Mouse (Mus musculus): Measurements from ENCODE around the gene Gal3st4. TPM values are rescaled to one million over a fixed set of nuclear protein-coding genes. Genes with fewer than 3 reads are reported as not detected.
"Not testable (repeated sequence)": the region's sequence is repeated elsewhere in the genome, so short reads cannot be mapped to it uniquely, and the experiment has no call there.

Gal3st4 gene
- polyA plus RNA-seq, 1 experiment from 2014 or later: 4.5 TPM

DNA sequence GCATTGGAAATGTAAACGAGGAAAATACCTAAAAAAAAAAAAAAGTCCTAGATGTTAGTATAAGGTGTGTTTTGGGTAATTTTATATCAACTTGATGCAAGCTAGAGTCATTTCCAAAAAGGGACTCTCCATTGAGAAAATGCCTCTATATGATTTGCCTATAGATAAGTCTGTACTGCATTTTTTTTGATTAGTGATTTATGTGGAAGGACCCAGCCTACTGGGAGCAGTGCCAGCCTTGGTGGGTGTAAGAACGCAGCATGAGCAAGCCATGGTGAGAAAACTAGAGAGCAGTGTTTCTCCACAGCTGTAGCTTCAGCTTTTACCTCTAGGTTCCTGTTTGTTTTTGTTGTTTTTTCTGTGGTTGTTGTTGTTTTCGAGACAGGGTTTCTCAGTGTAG is 49.4 kb downstream of the Gal3st4 start:
- 45% methylated on average over 3 of the region's 3 CpGs for WGBS
- no peak overlapping the region for H3K4me3 ChIP-seq (ENCODE audit: low read depth, low read length)
- no peaks in the 10 kb centered on the region for H3K9me3 ChIP-seq (ENCODE audit: control insufficient read depth, low read length)

DNA sequence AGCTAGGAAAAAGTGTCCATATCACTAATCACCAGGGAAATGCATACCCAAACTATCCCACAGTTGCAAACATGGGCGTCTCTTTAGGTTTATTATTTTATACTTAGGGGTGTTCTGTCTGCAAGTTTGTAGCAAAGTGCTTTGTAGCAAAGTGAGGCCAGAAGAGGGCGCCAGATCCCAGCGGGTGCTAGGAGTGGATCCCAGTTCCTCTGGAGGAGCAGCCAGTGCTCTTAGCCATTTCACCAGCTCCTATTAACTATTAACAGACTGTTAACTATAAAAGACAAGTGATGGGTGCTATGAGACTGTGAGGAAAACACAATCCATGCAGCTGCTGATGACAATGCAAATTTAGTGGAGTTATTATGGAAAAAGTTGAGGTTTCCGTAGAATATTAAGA is 50.5 kb downstream of the Gal3st4 start:
- Histone ChIP-seq H3K4me1 (replicated peaks; ENCODE audit: control insufficient read depth, insufficient read depth) (no peaks in the 10 kb centered on the region), H3K9ac (ENCODE audit: low read length) (no peak overlapping the region), H3K4me2 (replicated peaks; ENCODE audit: low read depth) (no peak overlapping the region), H3K27ac (replicated peaks) (no peak overlapping the region), H3K36me3 (ENCODE audit: control insufficient read depth, insufficient read depth, low read length) (no peaks in the 10 kb centered on the region), H3K9me3 (ENCODE audit: control insufficient read depth, low read length) (no peaks in the 10 kb centered on the region), H3K4me3 (ENCODE audit: low read depth, low read length) (no peak overlapping the region), H3K27me3 (ENCODE audit: control insufficient read depth, insufficient read depth, low read length) (no peaks in the 10 kb centered on the region)
- 20% methylated on average over 4 of the region's 4 CpGs for WGBS
- TF ChIP-seq EP300 (optimal IDR thresholded peaks at IDR 0.05): no peak
- TF ChIP-seq CTCF (IDR thresholded peaks at IDR 0.05; ENCODE audit: low read depth): peak; percentile 92
- peak; percentile 84 for DNase-seq (ENCODE audit: low spot score)
- no peak for ATAC-seq (ENCODE audit: low FRiP score, low TSS enrichment)

More for the DNA sequence above, 49.4 kb downstream of the Gal3st4 start:
- Histone ChIP-seq H3K27me3 (ENCODE audit: control insufficient read depth, insufficient read depth, low read length) (no peaks in the 10 kb centered on the region), H3K27ac (replicated peaks) (no peak overlapping the region), H3K4me1 (replicated peaks; ENCODE audit: control insufficient read depth, insufficient read depth) (no peaks in the 10 kb centered on the region), H3K36me3 (ENCODE audit: control insufficient read depth, insufficient read depth, low read length) (no peaks in the 10 kb centered on the region), H3K9ac (ENCODE audit: low read length) (no peak overlapping the region), H3K4me2 (replicated peaks; ENCODE audit: low read depth) (no peak overlapping the region)
- ATAC-seq (ENCODE audit: low FRiP score, low TSS enrichment) (no peak), DNase-seq (ENCODE audit: low spot score) (no peak)
- TF ChIP-seq EP300 (optimal IDR thresholded peaks at IDR 0.05): no peak
- no peak for TF ChIP-seq CTCF (IDR thresholded peaks at IDR 0.05; ENCODE audit: low read depth)

DNA sequence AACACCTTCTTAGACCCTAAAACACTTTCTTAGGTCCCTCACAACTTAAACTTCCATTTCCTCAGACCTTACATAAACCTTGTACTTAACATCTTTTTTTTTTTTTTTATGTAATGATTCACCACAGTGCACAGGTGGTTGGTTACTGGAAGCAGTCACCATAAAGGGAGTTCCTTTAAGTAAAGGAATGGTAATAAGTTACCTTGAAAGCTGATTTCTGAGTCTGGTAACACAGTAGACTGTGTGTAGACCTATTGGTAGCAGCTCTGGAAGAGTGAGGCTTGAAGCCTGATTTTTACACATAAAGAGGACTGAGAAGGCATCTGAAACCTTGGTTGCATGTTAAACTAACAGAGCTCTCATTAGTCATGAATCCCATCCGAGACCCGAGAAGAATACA is 52.8 kb downstream of the Gal3st4 start:
- no peak for DNase-seq (ENCODE audit: low spot score)
- Histone ChIP-seq H3K4me3 (ENCODE audit: low read depth, low read length) (no peak overlapping the region), H3K4me2 (replicated peaks; ENCODE audit: low read depth) (no peak overlapping the region), H3K9me3 (ENCODE audit: control insufficient read depth, low read length) (no peaks in the 10 kb centered on the region), H3K9ac (ENCODE audit: low read length) (no peak overlapping the region), H3K27ac (replicated peaks) (no peak overlapping the region), H3K4me1 (replicated peaks; ENCODE audit: control insufficient read depth, insufficient read depth) (no peaks in the 10 kb centered on the region), H3K27me3 (ENCODE audit: control insufficient read depth, insufficient read depth, low read length) (no peaks in the 10 kb centered on the region), H3K36me3 (ENCODE audit: control insufficient read depth, insufficient read depth, low read length) (no peaks in the 10 kb centered on the region)
- TF ChIP-seq EP300 (optimal IDR thresholded peaks at IDR 0.05): no peak
- TF ChIP-seq CTCF (IDR thresholded peaks at IDR 0.05; ENCODE audit: low read depth): no peak
- 18% methylated on average over 2 of the region's 2 CpGs for WGBS
- ATAC-seq (ENCODE audit: low FRiP score, low TSS enrichment): no peak

DNA sequence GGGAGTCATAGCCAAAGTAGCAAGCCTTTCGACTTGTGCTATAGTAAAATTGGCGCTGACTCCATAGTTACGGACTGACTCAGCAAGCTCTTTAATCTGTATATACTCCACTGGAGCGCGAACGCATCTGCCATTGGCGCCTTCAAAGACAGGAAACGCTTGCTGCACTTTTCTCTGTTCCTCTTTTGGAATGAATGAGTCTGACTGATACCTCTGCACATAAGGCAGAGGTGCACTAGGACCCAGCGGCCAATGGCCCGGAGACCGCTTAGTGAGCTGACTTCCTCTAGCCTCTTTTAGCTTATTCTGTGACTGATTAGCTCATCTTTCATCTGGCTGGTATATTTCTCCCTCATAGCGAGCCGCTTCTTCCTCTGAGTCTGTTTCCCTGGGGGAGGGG is 56.0 kb downstream of the Gal3st4 start:
- not testable (repeated sequence) for H3K9me3 ChIP-seq (ENCODE audit: control insufficient read depth, low read length); H3K27me3 ChIP-seq (ENCODE audit: control insufficient read depth, insufficient read depth, low read length); H3K4me1 ChIP-seq (replicated peaks; ENCODE audit: control insufficient read depth, insufficient read depth); H3K36me3 ChIP-seq (ENCODE audit: control insufficient read depth, insufficient read depth, low read length); H3K4me3 ChIP-seq (ENCODE audit: low read depth, low read length); H3K9ac ChIP-seq (ENCODE audit: low read length); H3K27ac ChIP-seq (replicated peaks); DNase-seq (ENCODE audit: low spot score); ATAC-seq (ENCODE audit: low FRiP score, low TSS enrichment); H3K4me2 ChIP-seq (replicated peaks; ENCODE audit: low read depth)
- WGBS: 93% methylated on average over 13 of the region's 13 CpGs

Other genes with a start within 250 kb of the Gal3st4 start
- not detected in 2 replicates for gene Smok3c, start 219.6 kb downstream of the Gal3st4 start, polyA plus RNA-seq (2015; fragmentation: Nextera tagmentation; extraction: Ambion mirVana)
- gene Zkscan1, start 187.8 kb downstream of the Gal3st4 start, polyA plus RNA-seq (2015; fragmentation: Nextera tagmentation; extraction: Ambion mirVana): 5.6 and 5.8 TPM in 2 replicates
- 20.0 and 20.4 TPM in 2 replicates for gene Zscan21, start 155.9 kb downstream of the Gal3st4 start, polyA plus RNA-seq (2015; fragmentation: Nextera tagmentation; extraction: Ambion mirVana)
- 6.1 and 8.0 TPM in 2 replicates for gene Zfp113, start 117.1 kb downstream of the Gal3st4 start, polyA plus RNA-seq (2015; fragmentation: Nextera tagmentation; extraction: Ambion mirVana)
- 173 and 180 TPM in 2 replicates for gene Cops6, start 111.8 kb downstream of the Gal3st4 start, polyA plus RNA-seq (2015; fragmentation: Nextera tagmentation; extraction: Ambion mirVana)
- gene Ap4m1, start 100.8 kb downstream of the Gal3st4 start, polyA plus RNA-seq (2015; fragmentation: Nextera tagmentation; extraction: Ambion mirVana): 9.3 and 9.9 TPM in 2 replicates
- gene Mcm7, start 100.4 kb downstream of the Gal3st4 start, polyA plus RNA-seq (2015; fragmentation: Nextera tagmentation; extraction: Ambion mirVana): 43.6 and 45.5 TPM in 2 replicates
- 27.1 and 27.7 TPM in 2 replicates for gene Taf6, start 85.4 kb downstream of the Gal3st4 start, polyA plus RNA-seq (2015; fragmentation: Nextera tagmentation; extraction: Ambion mirVana)
- gene Cnpy4, start 85.4 kb downstream of the Gal3st4 start, polyA plus RNA-seq (2015; fragmentation: Nextera tagmentation; extraction: Ambion mirVana): 18.6 and 20.0 TPM in 2 replicates
- gene Mblac1, start 78.5 kb downstream of the Gal3st4 start, polyA plus RNA-seq (2015; fragmentation: Nextera tagmentation; extraction: Ambion mirVana): 6.7 and 7.0 TPM in 2 replicates
- gene Nxpe5, start 46.9 kb downstream of the Gal3st4 start, polyA plus RNA-seq (2015; fragmentation: Nextera tagmentation; extraction: Ambion mirVana): 0.10 and 0.11 TPM in 2 replicates
- 88.3 and 91.0 TPM in 2 replicates for gene Lamtor4, start 17.4 kb downstream of the Gal3st4 start, polyA plus RNA-seq (2015; fragmentation: Nextera tagmentation; extraction: Ambion mirVana)
- gene BC037034, start 8.8 kb downstream of the Gal3st4 start, polyA plus RNA-seq (2015; fragmentation: Nextera tagmentation; extraction: Ambion mirVana): 2.4 and 3.3 TPM in 2 replicates
- gene Gm43720, start 7.1 kb upstream of the Gal3st4 start, polyA plus RNA-seq (2015; fragmentation: Nextera tagmentation; extraction: Ambion mirVana): 0.17 and 0.36 TPM in 2 replicates
- gene Gpc2, start 7.2 kb upstream of the Gal3st4 start, polyA plus RNA-seq (2015; fragmentation: Nextera tagmentation; extraction: Ambion mirVana): 1.8 and 2.3 TPM in 2 replicates
- 0.50 and 0.74 TPM in 2 replicates for gene Stag3, start 7.4 kb upstream of the Gal3st4 start, polyA plus RNA-seq (2015; fragmentation: Nextera tagmentation; extraction: Ambion mirVana)
- 0.15 TPM in 1 of 2 replicates, not detected in the other for gene Pvrig, start 69.1 kb upstream of the Gal3st4 start, polyA plus RNA-seq (2015; fragmentation: Nextera tagmentation; extraction: Ambion mirVana)
- gene Zfp157, start 168.6 kb upstream of the Gal3st4 start, polyA plus RNA-seq (2015; fragmentation: Nextera tagmentation; extraction: Ambion mirVana): 9.1 and 10.5 TPM in 2 replicates